Mouse (Mus musculus) thymus, adult 2 months (tissue): ENCODE data around the gene Gm20075. TPM values are rescaled to one million over a fixed set of nuclear protein-coding genes. Genes with fewer than 3 reads are reported as not detected.
"Not testable (repeated sequence)": the region's sequence is repeated elsewhere in the genome, so short reads cannot be mapped to it uniquely, and the experiment has no call there.

Experiments used
- DNase-seq: peaks from one replicate; pipeline ENCODE4 v3.0.0; 2021
- H3K27ac ChIP-seq: fragments of 200-500 bp; 2 replicates; pipeline ENCODE4 v1.5.1; 2012; ENCODE audit warnings: low read length, control low read depth; ENCODE audit not compliant: control insufficient read depth, insufficient read depth
- H3K27me3 ChIP-seq: fragments of 200-500 bp; 2 replicates; pipeline ENCODE4 v1.6.1; 2012; ENCODE audit warnings: mild to moderate bottlenecking, low read length, moderate library complexity, mixed read lengths; ENCODE audit not compliant: control insufficient read depth, insufficient read depth
- H3K36me3 ChIP-seq: fragments of 200-500 bp; 2 replicates; pipeline ENCODE4 v1.6.1; 2012; ENCODE audit warnings: mild to moderate bottlenecking, low read length, moderate library complexity; ENCODE audit not compliant: control insufficient read depth, insufficient read depth
- H3K4me1 ChIP-seq: fragments of 200-500 bp; replicated peaks from 2 replicates; pipeline ENCODE4 v1.6.1; 2012; ENCODE audit warnings: low read length; ENCODE audit not compliant: control insufficient read depth, insufficient read depth
- H3K4me3 ChIP-seq: fragments of 200-500 bp; 2 replicates; pipeline ENCODE4 v1.5.1; 2012; ENCODE audit warnings: mild to moderate bottlenecking, low read length, control low read depth, moderate library complexity; ENCODE audit not compliant: control insufficient read depth, insufficient read depth
- CTCF ChIP-seq: fragments of 200-500 bp; IDR thresholded peaks from 2 replicates; pipeline ENCODE4 v1.5.1; 2012; ENCODE audit warnings: mild to moderate bottlenecking, control low read depth, low read length, moderate library complexity, borderline replicate concordance; ENCODE audit not compliant: control insufficient read depth, poor library complexity, insufficient read depth; ENCODE audit errors: extremely low read depth
- POLR2A ChIP-seq: fragments of 200-500 bp; IDR thresholded peaks from 2 replicates; pipeline ENCODE4 v1.6.1; 2012; ENCODE audit warnings: mild to moderate bottlenecking, low read length, control low read depth, moderate library complexity; ENCODE audit not compliant: control insufficient read depth, poor library complexity, insufficient read depth; ENCODE audit errors: extremely low read depth
- WGBS: fragments of 180-500 bp; shearing (Covaris S2); methylation state at CpG from one replicate; pipeline ENCODE4 v1.1.7; 2018; 5-methylcytosine and 5-hydroxymethylcytosine counted together
- polyA plus RNA-seq: library from polyadenylated mRNA; depleted of rRNA; stranded (reverse); fragments of >200 nt; gene quantifications from 2 replicates; pipeline ENCODE4 v1.2.3, GENCODE M21; 2012

The Gm20075 gene
- polyA plus RNA-seq, 1 experiment, result 2.0 TPM

- Histone ChIP-seq H3K4me3 (no peak overlapping the region), H3K27me3 (no peaks in the 10 kb centered on the region), H3K4me1 (no peaks in the 10 kb centered on the region), H3K36me3 (no peaks in the 10 kb centered on the region), H3K27ac (no peak overlapping the region)
- no peak for DNase-seq
- WGBS, result 91% methylated on average over 4 of the region's 4 CpGs
- no peak for TF ChIP-seq CTCF
- no peak for TF ChIP-seq POLR2A
These were observed 9.8 kb upstream of the Gm20075 start for GRCm38 (mm10) chr13:96090929-96091328.

GRCm38 (mm10) chr13:96085581-96086302 lies 4.6 kb upstream of the Gm20075 start:
- 89% methylated on average over 7 of the region's 7 CpGs for WGBS
- TF ChIP-seq CTCF, result no peak
- no peak overlapping the region for H3K27ac ChIP-seq
- no peaks in the 10 kb centered on the region for H3K27me3 ChIP-seq
- no peaks in the 10 kb centered on the region for H3K4me1 ChIP-seq
- DNase-seq, result no peak
- no peak overlapping the region for H3K4me3 ChIP-seq
- H3K36me3 ChIP-seq, result no peaks in the 10 kb centered on the region

DNA sequence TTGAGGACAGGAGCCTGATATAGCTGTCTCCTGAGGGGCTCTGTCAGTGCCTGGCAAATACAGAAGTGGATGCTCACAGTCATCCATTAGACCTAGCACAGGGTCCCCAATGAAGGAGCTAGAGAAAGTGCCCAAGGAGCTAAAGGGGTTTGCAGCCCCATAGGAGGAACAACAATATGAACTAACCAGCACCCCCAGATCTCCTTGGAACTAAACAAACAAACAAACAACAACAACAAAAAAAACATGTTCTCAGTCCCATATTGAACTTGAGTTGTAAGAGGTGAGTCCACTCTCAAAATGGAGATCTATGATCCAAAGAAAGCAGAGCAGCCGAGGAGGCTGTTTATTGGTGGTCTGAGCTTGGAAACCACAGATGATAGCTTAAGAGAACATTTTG lies 578 bp upstream of the Gm20075 start, which contains the start of gene Gm17190:
Gm17190 (plus strand) TSS at position 301 of the 400 bp plus-strand sequence.
- H3K27me3 ChIP-seq, H3K4me3 ChIP-seq, H3K27ac ChIP-seq, H3K4me1 ChIP-seq, H3K36me3 ChIP-seq, DNase-seq: not testable (repeated sequence)
- 87% methylated on average over 1 of the region's 1 CpGs for WGBS

DNA sequence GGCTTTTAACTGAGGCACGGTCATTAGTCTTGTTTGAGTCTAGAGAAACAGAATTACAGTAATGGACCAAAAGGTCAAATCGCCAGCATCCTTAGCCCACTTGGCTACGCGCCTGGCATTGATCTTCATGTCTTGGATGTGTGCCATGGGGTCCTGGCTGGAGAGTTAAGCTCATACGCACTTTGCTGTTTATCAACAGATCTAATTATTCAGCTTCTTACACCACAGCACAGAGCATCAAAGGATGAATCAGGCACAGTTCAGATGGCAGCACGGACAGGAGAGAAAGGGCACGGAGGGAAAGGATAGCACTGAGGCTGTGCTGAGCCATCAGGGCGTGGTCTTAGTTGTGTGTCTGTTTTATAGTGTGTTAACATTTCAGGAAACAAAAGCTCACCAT lies 7.6 kb downstream of the Gm20075 start:
- WGBS, result 79% methylated on average over 8 of the region's 8 CpGs
- H3K27me3 ChIP-seq, result no peaks in the 10 kb centered on the region
- no peaks in the 10 kb centered on the region for H3K36me3 ChIP-seq
- no peak overlapping the region for H3K27ac ChIP-seq
- no peak for DNase-seq
- no peaks in the 10 kb centered on the region for H3K4me1 ChIP-seq
- no peak overlapping the region for H3K4me3 ChIP-seq
- no peak for TF ChIP-seq POLR2A
- TF ChIP-seq CTCF, result no peak

- Histone ChIP-seq H3K27me3 (no peaks in the 10 kb centered on the region), H3K4me3 (no peak overlapping the region), H3K4me1 (no peaks in the 10 kb centered on the region), H3K36me3 (no peaks in the 10 kb centered on the region), H3K27ac (no peak overlapping the region)
- no peak for TF ChIP-seq POLR2A
- TF ChIP-seq CTCF, result no peak
- DNase-seq, result no peak
- WGBS, result 15% methylated on average over 3 of the region's 3 CpGs
These were observed 28.4 kb downstream of the Gm20075 start for GRCm38 (mm10) chr13:96052755-96053154.

GRCm38 (mm10) chr13:96045396-96045795 lies 35.8 kb downstream of the Gm20075 start:
- TF ChIP-seq CTCF (no peak), POLR2A (no peak)
- no peak overlapping the region for H3K27ac ChIP-seq
- DNase-seq, result no peak
- H3K4me3 ChIP-seq, result no peak overlapping the region
- no peaks in the 10 kb centered on the region for H3K36me3 ChIP-seq
- no peaks in the 10 kb centered on the region for H3K27me3 ChIP-seq
- WGBS, result 90% methylated on average over 5 of the region's 5 CpGs
- no peaks in the 10 kb centered on the region for H3K4me1 ChIP-seq

DNA sequence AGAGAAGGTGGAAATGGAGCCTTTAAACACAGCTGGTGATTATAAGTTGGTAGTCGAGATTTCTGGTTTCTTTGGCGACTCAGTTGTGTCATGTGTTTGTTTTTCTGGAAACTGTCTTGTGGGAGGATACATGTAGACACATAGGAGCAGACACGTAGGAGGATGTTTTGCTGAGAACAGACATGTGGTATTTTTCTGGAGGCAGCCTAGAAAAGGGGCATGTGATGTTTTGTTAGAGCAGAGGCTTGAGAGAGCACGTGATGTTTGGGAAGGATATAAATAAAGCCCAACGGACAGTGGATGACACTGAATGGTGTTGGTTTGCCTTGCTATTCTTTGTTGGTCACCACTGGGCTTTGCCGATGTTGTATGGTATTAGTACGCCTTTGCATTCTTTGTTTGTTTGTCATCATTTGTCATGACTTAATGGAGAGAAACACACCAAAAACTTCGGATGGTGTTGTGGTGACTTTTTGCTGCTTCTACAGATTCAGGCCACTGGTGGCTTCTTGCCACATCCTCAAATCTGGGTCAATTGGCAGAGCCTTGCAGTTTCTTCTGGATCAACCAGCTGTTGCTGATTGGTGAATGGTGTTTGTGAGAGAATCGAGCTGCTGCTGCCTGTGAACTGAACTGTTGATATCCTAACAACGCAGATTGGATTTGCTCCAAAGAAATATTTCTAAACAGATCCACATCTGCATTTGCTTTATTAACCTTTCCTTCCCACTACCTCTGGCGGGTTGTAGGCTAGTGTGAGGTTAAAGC lies 40.7 kb downstream of the Gm20075 start:
- Histone ChIP-seq H3K27ac (no peak overlapping the region), H3K4me1 (no peaks in the 10 kb centered on the region), H3K36me3 (no peaks in the 10 kb centered on the region), H3K27me3 (no peaks in the 10 kb centered on the region), H3K4me3 (no peak overlapping the region)
- DNase-seq, result no peak
- TF ChIP-seq POLR2A, result no peak
- no peak for TF ChIP-seq CTCF
- WGBS, result 89% methylated on average over 11 of the region's 11 CpGs
